Mouse (Mus musculus) stomach, embryonic 16.5 days (tissue): ENCODE measurements at regions not wholly inside any gene's neighbourhood (a gene's known extent, or its start where the extent isn't known, plus 50 kb on each side); places are given as distances from the start of the nearest gene placed in this dataset.

Source experiments
- ATAC-seq: fragments of 200-750 bp; cut with Nextera tagmentation; 2 replicates; pipeline ENCODE4 v1.8.0; 2017; ENCODE audit warnings: moderate number of reproducible peaks, moderate TSS enrichment; ENCODE audit not compliant: insufficient read depth, low FRiP score
- H3K27ac ChIP-seq: fragments of 300-500 bp; sonication (generic); 2 replicates; pipeline ENCODE4 v1.5.1; 2014; ENCODE audit warnings: low read length
- H3K27me3 ChIP-seq: fragments of 300-500 bp; sonication (generic); 2 replicates; pipeline ENCODE4 v1.6.1; 2014; ENCODE audit warnings: low read length, control low read depth, mixed read lengths; ENCODE audit not compliant: control insufficient read depth, insufficient read depth
- H3K36me3 ChIP-seq: fragments of 300-500 bp; sonication (generic); 2 replicates; pipeline ENCODE4 v1.6.1; 2014; ENCODE audit warnings: low read length; ENCODE audit not compliant: control insufficient read depth, insufficient read depth
- H3K4me1 ChIP-seq: fragments of 300-500 bp; sonication (generic); 2 replicates; pipeline ENCODE4 v1.6.1; 2014; ENCODE audit warnings: low read length, control low read depth, mixed read lengths; ENCODE audit not compliant: control insufficient read depth, insufficient read depth
- H3K4me2 ChIP-seq: fragments of 300-500 bp; sonication (generic); 2 replicates; pipeline ENCODE4 v1.6.1; 2014; ENCODE audit warnings: low read depth, low read length, mixed read lengths
- H3K4me3 ChIP-seq: fragments of 300-500 bp; sonication (generic); replicated peaks from 2 replicates; pipeline ENCODE4 v1.5.1; 2014; ENCODE audit warnings: mild to moderate bottlenecking, low read length
- H3K9ac ChIP-seq: fragments of 300-500 bp; sonication (generic); 2 replicates; pipeline ENCODE4 v1.6.1; 2014; ENCODE audit warnings: low read length
- H3K9me3 ChIP-seq: fragments of 300-500 bp; sonication (generic); replicated peaks from 2 replicates; pipeline ENCODE4 v1.6.1; 2016; ENCODE audit warnings: low read length, control low read depth; ENCODE audit not compliant: control insufficient read depth
- WGBS: fragments of 180-500 bp; shearing (Covaris S2); extraction: QIAGEN DNeasy Blood & Tissue Kit; methylation state at CpG from one replicate; pipeline ENCODE4 v1.1.7; 2014; 5-methylcytosine and 5-hydroxymethylcytosine counted together

GRCm38 (mm10) chr9:51637131-51637920 is 127.8 kb upstream of the Arhgap20 start:
- no peaks in the 10 kb centered on the region for H3K27me3 ChIP-seq
- H3K4me3 ChIP-seq, result no peak overlapping the region
- no peak overlapping the region for H3K9ac ChIP-seq
- H3K36me3 ChIP-seq, result no peaks in the 10 kb centered on the region
- no peaks in the 10 kb centered on the region for H3K4me1 ChIP-seq
- 39% methylated on average over 6 of the region's 6 CpGs for WGBS
- no peak for ATAC-seq
- no peaks in the 10 kb centered on the region for H3K9me3 ChIP-seq
- no peak overlapping the region for H3K27ac ChIP-seq
- no peak overlapping the region for H3K4me2 ChIP-seq

GRCm38 (mm10) chr9:51641706-51642105 is 123.4 kb upstream of the Arhgap20 start:
- H3K9ac ChIP-seq, result no peak overlapping the region
- H3K27me3 ChIP-seq, result no peaks in the 10 kb centered on the region
- no peaks in the 10 kb centered on the region for H3K36me3 ChIP-seq
- H3K4me3 ChIP-seq, result no peak overlapping the region
- no peak for ATAC-seq
- 79% methylated on average over 4 of the region's 4 CpGs for WGBS
- no peak overlapping the region for H3K27ac ChIP-seq
- H3K9me3 ChIP-seq, result no peaks in the 10 kb centered on the region
- no peaks in the 10 kb centered on the region for H3K4me1 ChIP-seq
- no peak overlapping the region for H3K4me2 ChIP-seq

- Histone ChIP-seq H3K4me2 (no peak overlapping the region), H3K36me3 (no peaks in the 10 kb centered on the region), H3K4me3 (no peak overlapping the region), H3K27ac (no peak overlapping the region), H3K4me1 (no peaks in the 10 kb centered on the region), H3K9ac (no peak overlapping the region), H3K9me3 (no peaks in the 10 kb centered on the region), H3K27me3 (no peaks in the 10 kb centered on the region)
- WGBS, result 32% methylated on average over 1 of the region's 1 CpGs
- ATAC-seq, result no peak
Observed at GRCm38 (mm10) chr9:51645426-51645825, 119.7 kb upstream of the Arhgap20 start.

GRCm38 (mm10) chr9:51653376-51654292 is 111.5 kb upstream of the Arhgap20 start:
- H3K27ac ChIP-seq, result no peak overlapping the region
- H3K36me3 ChIP-seq, result no peaks in the 10 kb centered on the region
- no peaks in the 10 kb centered on the region for H3K9me3 ChIP-seq
- no peaks in the 10 kb centered on the region for H3K4me1 ChIP-seq
- H3K9ac ChIP-seq, result no peak overlapping the region
- 66% methylated on average over 4 of the region's 4 CpGs for WGBS
- H3K4me3 ChIP-seq, result no peak overlapping the region
- no peak for ATAC-seq
- no peak overlapping the region for H3K4me2 ChIP-seq
- H3K27me3 ChIP-seq, result no peaks in the 10 kb centered on the region

GRCm38 (mm10) chr9:51654645-51655044 is 110.5 kb upstream of the Arhgap20 start:
- Histone ChIP-seq H3K9ac (no peak overlapping the region), H3K27ac (no peak overlapping the region), H3K9me3 (no peaks in the 10 kb centered on the region), H3K27me3 (no peaks in the 10 kb centered on the region), H3K4me1 (no peaks in the 10 kb centered on the region), H3K36me3 (no peaks in the 10 kb centered on the region), H3K4me3 (no peak overlapping the region), H3K4me2 (no peak overlapping the region)
- ATAC-seq, result no peak
- WGBS, result 98% methylated on average over 1 of the region's 1 CpGs

- H3K9ac ChIP-seq, result no peak overlapping the region
- no peaks in the 10 kb centered on the region for H3K4me1 ChIP-seq
- 100% methylated on average over 1 of the region's 1 CpGs for whole genome bisulfite sequencing
- no peak overlapping the region for H3K27ac ChIP-seq
- H3K27me3 ChIP-seq, result no peaks in the 10 kb centered on the region
- no peak overlapping the region for H3K4me2 ChIP-seq
- H3K4me3 ChIP-seq, result no peak overlapping the region
- no peaks in the 10 kb centered on the region for H3K9me3 ChIP-seq
- ATAC-seq, result no peak
- H3K36me3 ChIP-seq, result no peaks in the 10 kb centered on the region
Observed at GRCm38 (mm10) chr9:51657796-51658195, 107.3 kb upstream of the Arhgap20 start.

GRCm38 (mm10) chr9:51660908-51661874 is 103.9 kb upstream of the Arhgap20 start:
- no peaks in the 10 kb centered on the region for H3K36me3 ChIP-seq
- no peak overlapping the region for H3K9ac ChIP-seq
- H3K27me3 ChIP-seq, result no peaks in the 10 kb centered on the region
- no peak overlapping the region; the same call in 1 of the 2 replicates for H3K27ac ChIP-seq
- no peak for ATAC-seq
- H3K4me1 ChIP-seq, result no peaks in the 10 kb centered on the region
- WGBS, result 65% methylated on average over 7 of the region's 7 CpGs
- no peaks in the 10 kb centered on the region for H3K9me3 ChIP-seq
- no peak overlapping the region for H3K4me3 ChIP-seq
- H3K4me2 ChIP-seq, result no peak overlapping the region

- Histone ChIP-seq H3K36me3 (no peaks in the 10 kb centered on the region), H3K4me3 (no peak overlapping the region), H3K27ac (no peak overlapping the region), H3K9me3 (no peaks in the 10 kb centered on the region), H3K27me3 (no peaks in the 10 kb centered on the region), H3K9ac (no peak overlapping the region), H3K4me2 (no peak overlapping the region), H3K4me1 (no peaks in the 10 kb centered on the region)
- WGBS, result 70% methylated on average over 2 of the region's 2 CpGs
- no peak for ATAC-seq
Observed at GRCm38 (mm10) chr9:51661911-51662310, 103.2 kb upstream of the Arhgap20 start.
